Mouse (Mus musculus): ENCODE measurements around the gene Birc5. TPM values are rescaled to one million over a fixed set of nuclear protein-coding genes. Genes with fewer than 3 reads are reported as not detected.
A peak's percentile ranks its signal among the peaks of the same experiment; 100 is the strongest.

The Birc5 gene
- polyA plus RNA-seq, 1 experiment from 2014 or later: 215 TPM

DNA sequence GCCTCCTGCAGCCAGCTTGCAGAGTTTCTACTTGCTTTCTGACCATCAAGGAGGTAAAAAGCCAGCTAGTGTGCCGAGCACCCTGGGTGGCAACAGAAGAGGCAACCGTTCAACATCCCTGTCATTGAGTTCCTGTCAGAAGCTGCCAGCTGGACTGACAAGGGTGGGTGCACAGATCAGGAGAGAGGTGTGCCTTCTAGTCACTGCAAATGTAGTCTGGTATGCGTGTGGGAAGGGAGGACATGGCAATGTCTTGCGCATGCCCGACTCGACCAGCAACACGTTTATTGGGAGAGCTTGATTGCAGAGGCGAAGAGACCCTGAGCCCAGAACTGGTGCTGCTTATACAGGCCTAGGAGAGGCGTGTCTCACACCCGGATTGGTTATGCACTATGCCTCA is 8.4 kb downstream of the Birc5 start:
- H3K27ac ChIP-seq: no peak overlapping the region
- ATAC-seq (replicated peaks; ENCODE audit: insufficient number of reproducible peaks, insufficient read depth, low FRiP score, low read depth): no peak
- 93% methylated on average over 10 of the region's 10 CpGs for WGBS
- peaks cover 4% of the 10 kb centered on the region for H3K4me1 ChIP-seq (replicated peaks)
- no peak overlapping the region for H3K4me3 ChIP-seq
- no peak overlapping the region for H3K9ac ChIP-seq
- H3K9me3 ChIP-seq (replicated peaks): no peaks in the 10 kb centered on the region
- H3K36me3 ChIP-seq: peaks cover 40% of the 10 kb centered on the region
- H3K4me2 ChIP-seq: no peak overlapping the region
- peaks cover 39% of the 10 kb centered on the region for H3K27me3 ChIP-seq

GRCm38 (mm10) chr11:117858392-117858791 is 9.3 kb downstream of the Birc5 start:
- Histone ChIP-seq H3K9me3 (replicated peaks) (no peaks in the 10 kb centered on the region), H3K9ac (no peak overlapping the region), H3K36me3 (peaks cover 32% of the 10 kb centered on the region), H3K4me2 (no peak overlapping the region), H3K4me1 (replicated peaks) (peaks cover 4% of the 10 kb centered on the region), H3K27ac (no peak overlapping the region), H3K4me3 (no peak overlapping the region), H3K27me3 (peaks cover 49% of the 10 kb centered on the region)
- 54% methylated on average over 3 of the region's 3 CpGs for WGBS
- ATAC-seq (replicated peaks; ENCODE audit: insufficient number of reproducible peaks, insufficient read depth, low FRiP score, low read depth): no peak

DNA sequence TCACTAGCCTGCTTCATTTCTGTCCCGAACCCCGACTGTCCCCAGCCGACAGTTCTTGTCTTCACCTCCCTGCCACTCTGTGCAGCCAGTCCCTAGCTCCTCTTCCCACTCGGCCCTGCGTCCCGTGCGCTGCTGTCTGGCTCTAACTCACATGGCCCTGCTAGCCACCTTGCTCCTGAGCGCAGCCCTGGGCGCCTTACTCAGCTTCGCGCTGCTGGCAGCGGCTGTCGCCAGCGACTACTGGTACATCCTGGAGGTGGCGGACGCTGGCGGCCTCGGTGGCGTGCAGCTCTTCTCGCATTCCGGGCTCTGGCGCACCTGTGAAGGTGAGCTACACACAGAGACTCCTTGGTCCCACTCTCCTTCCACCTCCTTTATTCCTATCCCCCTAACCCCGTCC is 11.6 kb downstream of the Birc5 start, which contains the start of gene Tmem235:
Tmem235 (plus strand) TSS at position 152 of the 400 bp plus-strand sequence.
- Histone ChIP-seq H3K4me3 (peak within 1 kb of the TSS; percentile 15; the same call in 1 of the 2 replicates), H3K36me3 (peaks cover 18% of the 10 kb centered on the region), H3K27me3 (peaks cover 60% of the 10 kb centered on the region), H3K9me3 (replicated peaks) (no peaks in the 10 kb centered on the region), H3K27ac (no peak within 1 kb of the TSS), H3K4me2 (peak within 1 kb of the TSS; percentile 36), H3K9ac (no peak within 1 kb of the TSS), H3K4me1 (replicated peaks) (peaks cover 4% of the 10 kb centered on the region)
- no peak for ATAC-seq (replicated peaks; ENCODE audit: insufficient number of reproducible peaks, insufficient read depth, low FRiP score, low read depth)
- 3% methylated on average over 23 of the region's 23 CpGs for WGBS

DNA sequence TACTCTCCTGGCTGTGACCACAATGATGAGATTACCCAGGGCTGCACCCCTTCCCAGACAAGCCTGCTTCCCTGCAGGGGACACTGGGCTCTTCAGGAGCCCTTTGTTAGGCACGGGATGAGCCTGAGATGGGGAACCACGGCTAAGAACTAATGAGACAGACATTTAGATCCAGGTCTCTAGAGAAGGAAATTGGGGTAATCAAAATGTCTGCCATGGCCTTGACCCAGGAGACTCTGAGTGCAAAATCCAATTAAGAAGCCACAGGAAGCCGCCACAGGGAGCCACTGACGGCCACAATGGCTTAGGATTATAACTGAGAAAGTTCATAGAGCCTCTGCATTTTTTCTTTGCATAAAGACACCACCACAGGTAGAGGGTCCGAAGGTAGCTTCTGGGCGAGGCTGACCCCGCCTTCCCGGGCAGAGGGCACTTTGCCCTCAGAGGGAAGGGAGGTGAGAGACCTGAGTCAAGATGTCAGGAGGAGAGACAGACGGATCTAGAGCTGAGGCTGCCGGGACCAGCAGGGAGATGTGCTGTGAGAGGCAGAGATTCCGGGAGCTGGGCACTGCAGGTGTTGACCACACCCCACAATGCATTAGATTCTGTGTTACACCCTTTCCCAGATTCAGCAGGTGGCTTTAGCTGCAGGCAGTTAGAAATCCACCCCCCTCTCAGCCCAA is 14.3 kb downstream of the Birc5 start:
- no peak overlapping the region for H3K27ac ChIP-seq
- no peak overlapping the region for H3K4me3 ChIP-seq
- no peaks in the 10 kb centered on the region for H3K9me3 ChIP-seq (replicated peaks)
- WGBS: 42% methylated on average over 11 of the region's 11 CpGs
- no peak for ATAC-seq (replicated peaks; ENCODE audit: insufficient number of reproducible peaks, insufficient read depth, low FRiP score, low read depth)
- peaks cover 60% of the 10 kb centered on the region for H3K27me3 ChIP-seq
- H3K36me3 ChIP-seq: no peaks in the 10 kb centered on the region
- peaks cover 4% of the 10 kb centered on the region for H3K4me1 ChIP-seq (replicated peaks)
- no peak overlapping the region for H3K4me2 ChIP-seq
- H3K9ac ChIP-seq: no peak overlapping the region

- Histone ChIP-seq H3K4me2 (no peak overlapping the region), H3K27me3 (peaks cover 47% of the 10 kb centered on the region), H3K9me3 (replicated peaks) (no peaks in the 10 kb centered on the region), H3K4me1 (replicated peaks) (peaks cover 4% of the 10 kb centered on the region), H3K4me3 (no peak overlapping the region), H3K9ac (no peak overlapping the region), H3K36me3 (no peaks in the 10 kb centered on the region), H3K27ac (no peak overlapping the region)
- WGBS: 55% methylated on average over 2 of the region's 2 CpGs
- no peak for ATAC-seq (replicated peaks; ENCODE audit: insufficient number of reproducible peaks, insufficient read depth, low FRiP score, low read depth)
Measured at GRCm38 (mm10) chr11:117864805-117865204, 15.8 kb downstream of the Birc5 start.

DNA sequence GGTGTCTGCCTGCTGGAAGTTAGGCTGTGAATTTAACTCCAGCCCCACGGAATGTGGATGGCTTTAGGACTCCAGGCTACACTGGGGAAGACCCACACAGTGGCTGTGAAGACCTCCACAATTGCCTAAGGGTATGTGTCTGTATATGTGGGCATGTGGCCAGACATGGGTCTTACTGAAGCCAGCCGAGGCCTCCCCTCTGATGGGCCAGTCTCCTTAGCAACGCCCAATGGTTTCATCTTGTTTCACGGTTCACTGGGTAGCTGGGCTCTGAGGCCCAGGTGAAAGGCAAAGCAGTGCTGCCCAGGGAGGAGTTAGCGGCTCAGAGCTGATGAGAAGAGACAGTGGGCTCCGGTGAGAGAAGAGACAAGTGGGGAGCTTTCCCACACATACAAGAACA is 16.9 kb downstream of the Birc5 start:
- Histone ChIP-seq H3K27ac (no peak overlapping the region), H3K4me2 (no peak overlapping the region), H3K9ac (no peak overlapping the region), H3K4me1 (replicated peaks) (peaks cover 6% of the 10 kb centered on the region), H3K27me3 (peaks cover 35% of the 10 kb centered on the region), H3K4me3 (no peak overlapping the region), H3K36me3 (no peaks in the 10 kb centered on the region), H3K9me3 (replicated peaks) (no peaks in the 10 kb centered on the region)
- no peak for ATAC-seq (replicated peaks; ENCODE audit: insufficient number of reproducible peaks, insufficient read depth, low FRiP score, low read depth)
- 46% methylated on average over 6 of the region's 6 CpGs for WGBS

GRCm38 (mm10) chr11:117870688-117871365 is 21.8 kb downstream of the Birc5 start:
- H3K9ac ChIP-seq: no peak overlapping the region
- peaks cover 27% of the 10 kb centered on the region for H3K4me1 ChIP-seq (replicated peaks)
- H3K9me3 ChIP-seq (replicated peaks): no peaks in the 10 kb centered on the region
- no peaks in the 10 kb centered on the region for H3K36me3 ChIP-seq
- no peak for ATAC-seq (replicated peaks; ENCODE audit: insufficient number of reproducible peaks, insufficient read depth, low FRiP score, low read depth)
- H3K27ac ChIP-seq: no peak overlapping the region
- no peak overlapping the region for H3K4me3 ChIP-seq
- H3K27me3 ChIP-seq: no peaks in the 10 kb centered on the region
- H3K4me2 ChIP-seq: no peak overlapping the region
- 35% methylated on average over 12 of the region's 12 CpGs for WGBS

DNA sequence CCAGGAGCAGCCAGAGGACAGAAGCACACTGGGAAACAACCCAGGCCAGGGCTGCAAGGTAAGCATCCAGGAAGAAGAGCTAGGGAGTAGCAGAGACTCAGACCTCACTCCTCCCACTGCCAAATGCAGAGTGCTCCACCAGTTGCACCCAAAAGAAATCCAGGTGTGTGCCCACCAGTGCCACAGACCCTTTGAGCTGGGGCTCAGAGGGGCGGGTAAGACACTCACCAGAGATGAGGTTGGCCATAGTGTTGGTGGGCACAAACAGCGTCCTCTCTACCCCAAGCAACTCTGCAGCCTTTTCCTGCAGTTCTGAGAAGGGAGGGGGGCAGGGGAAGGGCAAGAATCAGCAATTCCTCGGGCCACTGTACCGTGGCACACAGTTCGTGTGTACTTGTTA is 22.3 kb downstream of the Birc5 start:
- Histone ChIP-seq H3K4me3 (no peak overlapping the region), H3K27me3 (no peaks in the 10 kb centered on the region), H3K9me3 (replicated peaks) (no peaks in the 10 kb centered on the region), H3K9ac (no peak overlapping the region), H3K36me3 (no peaks in the 10 kb centered on the region), H3K27ac (no peak overlapping the region), H3K4me2 (no peak overlapping the region), H3K4me1 (replicated peaks) (peaks cover 30% of the 10 kb centered on the region)
- ATAC-seq (replicated peaks; ENCODE audit: insufficient number of reproducible peaks, insufficient read depth, low FRiP score, low read depth): no peak
- WGBS: 66% methylated on average over 5 of the region's 5 CpGs

DNA sequence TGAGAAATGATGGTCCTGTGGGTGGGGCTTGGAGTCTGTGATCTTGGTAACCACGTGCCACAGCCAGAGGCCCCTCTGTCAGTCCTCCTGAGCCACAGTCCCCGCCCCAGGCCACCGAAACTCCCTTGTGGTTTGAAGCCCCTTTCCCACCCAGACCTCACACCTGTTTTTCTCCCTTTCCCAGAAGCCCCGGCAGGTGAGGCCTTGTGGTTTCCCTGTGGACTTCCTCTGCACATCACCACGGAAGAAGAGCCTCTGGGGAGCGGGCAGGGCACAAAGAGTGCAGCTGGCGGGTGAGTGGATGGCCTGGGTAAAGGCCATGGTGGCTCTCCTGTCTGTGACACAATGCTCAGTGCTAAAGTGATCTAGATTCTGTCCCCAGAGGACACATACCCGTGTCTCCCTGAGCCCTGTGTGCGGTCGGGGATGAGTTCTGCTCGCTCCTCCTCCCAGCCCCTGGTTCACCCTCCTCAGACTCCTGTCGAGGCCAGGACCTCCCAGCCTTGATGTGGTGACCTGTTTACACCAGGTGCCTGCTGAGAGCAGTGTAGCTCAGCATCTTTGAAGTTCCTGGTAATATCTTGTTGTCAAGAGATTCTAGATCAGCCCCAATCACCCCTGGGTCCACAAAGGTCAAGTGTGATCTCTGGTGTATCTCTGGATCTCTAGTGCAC is 23.0 kb downstream of the Birc5 start:
- H3K27me3 ChIP-seq: no peaks in the 10 kb centered on the region
- no peak for ATAC-seq (replicated peaks; ENCODE audit: insufficient number of reproducible peaks, insufficient read depth, low FRiP score, low read depth)
- H3K27ac ChIP-seq: no peak overlapping the region
- no peaks in the 10 kb centered on the region for H3K36me3 ChIP-seq
- H3K9me3 ChIP-seq (replicated peaks): no peaks in the 10 kb centered on the region
- H3K4me2 ChIP-seq: peak overlapping the region; percentile 99
- H3K4me3 ChIP-seq: no peak overlapping the region
- H3K9ac ChIP-seq: no peak overlapping the region
- WGBS: 58% methylated on average over 12 of the region's 12 CpGs
- peaks cover 30% of the 10 kb centered on the region for H3K4me1 ChIP-seq (replicated peaks)

DNA sequence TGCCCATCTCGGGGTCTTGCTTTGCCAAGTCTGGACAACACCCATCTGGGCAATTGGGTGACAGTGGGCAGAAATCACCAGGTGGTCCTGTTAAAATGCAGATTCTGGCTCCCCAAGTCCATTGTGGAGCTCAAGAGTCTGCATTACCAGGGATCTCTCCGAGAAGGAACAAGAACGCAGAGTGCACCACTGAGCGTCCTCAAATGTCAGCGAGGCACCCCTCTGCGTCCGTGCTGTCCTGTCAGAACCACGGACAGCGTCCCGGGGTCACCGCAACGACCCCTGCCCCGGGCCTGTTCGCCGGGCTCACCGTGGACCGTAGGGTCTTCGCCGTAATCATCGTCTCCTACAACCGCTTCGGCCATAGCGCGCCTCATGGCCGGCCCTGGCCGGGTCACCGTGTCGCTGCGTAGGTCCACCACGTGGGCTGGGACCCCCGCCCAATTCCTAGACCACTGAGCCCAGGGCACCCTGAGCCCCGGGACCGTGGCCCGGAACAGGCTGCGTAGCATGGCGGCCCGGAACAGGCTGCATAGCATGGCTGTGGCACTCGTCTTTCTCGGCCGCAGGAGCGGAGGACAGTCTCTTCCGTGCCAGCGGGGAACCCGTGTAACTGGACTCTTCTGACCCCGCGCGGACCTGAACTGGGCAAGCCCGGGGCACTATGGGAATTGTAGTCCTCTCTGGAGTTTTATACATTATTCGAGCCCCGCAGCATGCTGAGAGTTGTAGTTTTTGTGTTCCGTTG is 24.0 kb downstream of the Birc5 start, which contains the start of gene Tha1:
Tha1 (minus strand) TSS at position 621 of the 748 bp plus-strand sequence.
- Histone ChIP-seq H3K27me3 (no peaks in the 10 kb centered on the region), H3K9ac (peak within 1 kb of the TSS; percentile 80), H3K27ac (peak within 1 kb of the TSS; percentile 76), H3K4me3 (peak within 1 kb of the TSS; percentile 88), H3K4me1 (replicated peaks) (peaks cover 37% of the 10 kb centered on the region), H3K9me3 (replicated peaks) (no peaks in the 10 kb centered on the region), H3K4me2 (peak within 1 kb of the TSS; percentile 99), H3K36me3 (no peaks in the 10 kb centered on the region)
- ATAC-seq (replicated peaks; ENCODE audit: insufficient number of reproducible peaks, insufficient read depth, low FRiP score, low read depth): peak; percentile 77
- 1% methylated on average over 51 of the region's 51 CpGs for WGBS

GRCm38 (mm10) chr11:117874419-117874818 is 25.4 kb downstream of the Birc5 start:
- H3K4me1 ChIP-seq (replicated peaks): peaks cover 49% of the 10 kb centered on the region

More at GRCm38 (mm10) chr11:117874419-117874818, 25.4 kb downstream of the Birc5 start:
- no peak overlapping the region for H3K27ac ChIP-seq
- H3K9ac ChIP-seq: no peak overlapping the region
- H3K9me3 ChIP-seq (replicated peaks): no peaks in the 10 kb centered on the region
- 64% methylated on average over 4 of the region's 4 CpGs for WGBS
- no peaks in the 10 kb centered on the region for H3K36me3 ChIP-seq
- no peaks in the 10 kb centered on the region for H3K27me3 ChIP-seq
- H3K4me3 ChIP-seq: no peak overlapping the region
- no peak for ATAC-seq (replicated peaks; ENCODE audit: insufficient number of reproducible peaks, insufficient read depth, low FRiP score, low read depth)
- H3K4me2 ChIP-seq: no peak overlapping the region
